Mouse (Mus musculus): ENCODE results near the gene Rpl19.
A peak's percentile ranks its signal among the peaks of the same experiment; 100 is the strongest.

Rpl19 gene

DNA sequence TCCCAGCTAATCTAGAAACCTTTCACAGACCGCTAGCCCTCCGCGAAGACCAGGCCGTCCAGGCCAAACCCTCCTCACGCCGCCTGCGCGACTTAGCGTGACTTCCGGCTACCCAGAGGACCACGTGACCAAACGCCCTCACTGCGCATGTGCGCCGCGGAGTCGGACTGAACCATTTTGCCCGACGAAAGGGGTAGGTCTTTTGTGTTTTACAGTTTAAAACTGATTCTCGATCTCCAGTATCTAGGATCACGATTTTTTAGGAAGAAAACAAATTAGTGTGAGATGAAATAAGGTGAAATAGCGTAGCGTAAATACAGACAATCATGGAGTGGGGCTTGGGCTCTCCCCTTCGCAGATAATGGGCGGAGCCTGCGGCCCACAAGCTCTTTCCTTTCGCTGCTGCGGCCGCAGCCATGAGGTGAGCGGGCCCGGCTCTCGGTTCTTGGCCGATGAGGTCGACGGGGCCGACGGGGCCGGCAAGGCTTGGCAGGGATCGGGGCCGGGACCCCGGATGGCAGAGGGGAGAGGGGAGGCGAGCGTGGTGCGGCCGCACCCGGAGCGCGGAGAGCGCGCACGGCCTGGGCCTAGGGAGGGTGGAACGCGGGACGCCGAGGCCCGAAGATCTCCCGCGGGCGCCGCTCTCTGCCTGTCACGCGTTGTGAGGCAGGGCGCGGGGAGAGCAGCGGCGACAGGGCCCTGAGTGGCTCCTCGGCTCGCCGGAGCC is at the start of gene Rpl19:
Gene Rpl19, plus strand, starts transcription at position 141 of the 727 bp plus-strand sequence.
- Histone ChIP-seq H3K4me1 (replicated peaks; ENCODE audit: low read depth, low read length) (peaks cover 60% of the 10 kb centered on the region), H3K9me3 (ENCODE audit: low read length) (no peaks in the 10 kb centered on the region), H3K4me3 (replicated peaks; ENCODE audit: low read length) (peak within 1 kb of the TSS; percentile 100), H3K27me3 (ENCODE audit: insufficient read depth, low read length) (peaks cover 5% of the 10 kb centered on the region; the same call in 1 of the 2 replicates), H3K36me3 (ENCODE audit: insufficient read depth, low read length) (peaks cover 41% of the 10 kb centered on the region)
- TF ChIP-seq CTCF (conservative IDR thresholded peaks at IDR 0.05; ENCODE audit: low read length) (no peak), NANOG (IDR thresholded peaks at IDR 0.05; ENCODE audit: borderline replicate concordance, low read length) (no peak), POU5F1 (IDR thresholded peaks at IDR 0.05; ENCODE audit: borderline replicate concordance, low read length) (no peak)

DNA sequence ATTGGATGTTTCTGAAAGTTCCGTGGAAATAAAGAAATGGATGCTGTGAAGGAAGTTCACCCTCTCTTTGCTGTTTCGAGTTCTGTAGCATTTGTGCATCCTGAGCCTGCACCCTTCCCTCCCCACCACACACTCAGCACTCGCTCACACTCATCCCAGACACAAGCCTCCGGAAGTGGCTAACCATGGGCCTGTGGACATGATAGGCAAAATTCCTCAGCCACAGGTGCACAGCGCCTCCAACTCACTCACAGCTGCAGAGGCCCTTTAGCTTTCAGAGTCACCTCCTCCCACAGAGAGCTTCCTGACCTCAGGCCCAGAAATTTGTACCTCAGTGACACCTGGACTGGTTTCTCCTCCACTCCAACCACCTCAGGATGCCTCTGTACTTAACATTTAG is 48.7 kb upstream of the Rpl19 start:
- peaks cover 72% of the 10 kb centered on the region for H3K4me1 ChIP-seq (replicated peaks; ENCODE audit: low read depth, low read length)
- no peaks in the 10 kb centered on the region for H3K27me3 ChIP-seq (ENCODE audit: insufficient read depth, low read length)
- H3K4me3 ChIP-seq (replicated peaks; ENCODE audit: low read length) = peak overlapping the region; percentile 30
- TF ChIP-seq POU5F1 (IDR thresholded peaks at IDR 0.05; ENCODE audit: borderline replicate concordance, low read length) (no peak), NANOG (IDR thresholded peaks at IDR 0.05; ENCODE audit: borderline replicate concordance, low read length) (no peak), CTCF (conservative IDR thresholded peaks at IDR 0.05; ENCODE audit: low read length) (no peak)
- H3K36me3 ChIP-seq (ENCODE audit: insufficient read depth, low read length) = peaks cover 47% of the 10 kb centered on the region
- no peaks in the 10 kb centered on the region for H3K9me3 ChIP-seq (ENCODE audit: low read length)

DNA sequence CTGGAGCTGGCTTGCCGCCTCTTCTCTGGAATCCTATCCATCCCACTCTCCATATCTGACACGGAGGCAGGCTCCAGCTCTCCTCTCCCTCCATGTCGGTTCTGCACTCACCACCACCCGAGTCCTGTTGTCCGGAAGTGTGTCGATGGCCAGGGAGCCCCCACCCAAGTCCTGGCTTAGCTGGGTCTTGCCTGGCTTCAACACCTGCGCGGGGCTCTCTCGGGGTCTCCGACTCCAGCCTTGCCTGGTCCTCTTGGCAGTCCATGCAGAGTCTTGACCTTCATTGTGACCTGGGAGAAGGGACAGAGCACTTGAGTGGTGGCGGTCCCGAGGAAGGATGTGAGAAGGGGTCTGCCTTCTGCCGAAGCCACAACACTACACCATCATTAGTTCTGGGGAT is 48.1 kb upstream of the Rpl19 start:
- H3K4me1 ChIP-seq (replicated peaks; ENCODE audit: low read depth, low read length) = peaks cover 77% of the 10 kb centered on the region
- no peak for TF ChIP-seq CTCF (conservative IDR thresholded peaks at IDR 0.05; ENCODE audit: low read length)
- H3K9me3 ChIP-seq (ENCODE audit: low read length) = no peaks in the 10 kb centered on the region
- 0 out of 2 replicates have a peak overlapping the region, but pooled peaks have one; percentile 30 for H3K4me3 ChIP-seq (replicated peaks; ENCODE audit: low read length)
- no peaks in the 10 kb centered on the region for H3K27me3 ChIP-seq (ENCODE audit: insufficient read depth, low read length)
- peaks cover 42% of the 10 kb centered on the region for H3K36me3 ChIP-seq (ENCODE audit: insufficient read depth, low read length)

DNA sequence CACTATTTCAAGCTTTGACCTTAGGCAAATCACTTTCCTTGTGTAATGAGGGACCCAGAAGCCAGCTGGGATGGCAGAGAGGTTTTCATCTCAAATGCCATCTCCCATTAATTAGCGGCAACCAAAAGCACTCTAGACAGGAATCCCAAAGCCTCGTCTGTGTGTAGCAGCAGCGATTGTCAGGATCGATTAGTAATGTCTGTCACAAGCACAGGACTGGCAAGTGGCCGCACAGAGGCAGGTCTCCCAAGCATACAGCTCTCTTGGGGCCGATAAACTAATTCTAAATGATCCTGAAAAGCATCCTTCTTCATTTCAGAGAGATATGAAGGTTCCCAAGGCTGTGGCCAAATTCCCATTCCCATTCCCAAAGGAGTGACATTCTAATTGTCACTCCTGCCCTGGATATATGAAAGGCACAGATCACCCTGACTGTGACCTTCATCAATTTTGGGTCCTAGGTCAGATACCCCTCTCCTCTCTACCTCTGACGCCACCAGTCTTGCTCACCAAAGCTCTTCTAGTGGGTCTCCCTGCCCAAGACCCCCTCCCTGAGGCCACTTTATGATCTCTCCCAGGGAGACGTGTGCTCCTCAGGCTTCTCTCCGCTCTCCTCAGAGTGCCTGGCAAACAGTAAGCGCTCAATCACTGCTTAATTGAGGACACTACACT is 46.5 kb upstream of the Rpl19 start:
- Histone ChIP-seq H3K4me3 (replicated peaks; ENCODE audit: low read length) (peak overlapping the region; percentile 53), H3K27me3 (ENCODE audit: insufficient read depth, low read length) (no peaks in the 10 kb centered on the region), H3K9me3 (ENCODE audit: low read length) (no peaks in the 10 kb centered on the region), H3K4me1 (replicated peaks; ENCODE audit: low read depth, low read length) (peaks cover 92% of the 10 kb centered on the region), H3K36me3 (ENCODE audit: insufficient read depth, low read length) (peaks cover 26% of the 10 kb centered on the region)
- TF ChIP-seq CTCF (conservative IDR thresholded peaks at IDR 0.05; ENCODE audit: low read length) (no peak), POU5F1 (IDR thresholded peaks at IDR 0.05; ENCODE audit: borderline replicate concordance, low read length) (no peak), NANOG (IDR thresholded peaks at IDR 0.05; ENCODE audit: borderline replicate concordance, low read length) (no peak)

DNA sequence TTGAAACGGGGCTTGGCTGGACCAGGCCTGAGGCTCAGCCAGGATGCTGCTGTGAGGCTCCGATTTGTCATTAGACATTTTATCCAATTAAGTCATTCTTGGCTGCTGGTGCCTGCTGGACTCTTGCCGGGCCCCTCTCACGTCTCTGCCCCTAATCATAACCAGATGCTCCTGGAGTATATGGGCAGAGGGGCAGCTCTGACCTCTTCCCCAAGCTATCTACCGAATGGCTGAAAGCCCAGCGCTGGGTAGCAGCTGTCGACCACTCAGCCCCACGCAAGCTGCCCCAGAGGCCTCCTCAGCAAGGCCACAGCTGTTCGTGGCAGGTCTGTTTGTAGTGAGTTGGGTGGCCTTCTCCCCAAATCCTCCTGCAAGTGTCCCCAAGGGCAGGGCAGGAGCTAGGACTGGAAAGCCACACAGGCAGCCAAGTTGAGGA is 46.0 kb upstream of the Rpl19 start:
- TF ChIP-seq NANOG (IDR thresholded peaks at IDR 0.05; ENCODE audit: borderline replicate concordance, low read length) = no peak
- TF ChIP-seq POU5F1 (IDR thresholded peaks at IDR 0.05; ENCODE audit: borderline replicate concordance, low read length) = no peak
- no peak for TF ChIP-seq CTCF (conservative IDR thresholded peaks at IDR 0.05; ENCODE audit: low read length)
- Histone ChIP-seq H3K4me3 (replicated peaks; ENCODE audit: low read length) (peak overlapping the region; percentile 53), H3K9me3 (ENCODE audit: low read length) (no peaks in the 10 kb centered on the region), H3K36me3 (ENCODE audit: insufficient read depth, low read length) (peaks cover 21% of the 10 kb centered on the region), H3K27me3 (ENCODE audit: insufficient read depth, low read length) (no peaks in the 10 kb centered on the region; the same call in 1 of the 2 replicates), H3K4me1 (replicated peaks; ENCODE audit: low read depth, low read length) (peaks cover 96% of the 10 kb centered on the region)

DNA sequence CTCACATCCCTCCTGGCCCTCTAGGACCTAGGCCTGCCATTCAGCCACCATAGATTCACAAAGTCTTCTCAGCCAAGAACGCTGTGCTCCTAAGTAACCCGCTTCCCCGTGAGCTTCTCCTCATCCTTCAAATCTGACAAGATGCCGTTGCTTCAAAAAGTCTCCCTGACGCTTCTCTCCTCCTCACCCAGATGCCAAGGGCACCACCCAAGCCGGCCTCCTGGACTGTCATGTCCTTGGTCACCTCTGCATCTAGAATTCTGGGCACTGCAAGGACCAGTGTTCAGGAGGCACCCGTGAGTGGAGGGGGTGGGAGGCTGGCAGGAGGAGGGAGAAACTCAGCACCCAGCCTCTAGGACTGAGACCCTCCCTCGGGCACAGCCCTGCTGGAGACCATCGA is 43.8 kb upstream of the Rpl19 start:
- no peaks in the 10 kb centered on the region for H3K9me3 ChIP-seq (ENCODE audit: low read length)
- peaks cover 86% of the 10 kb centered on the region for H3K4me1 ChIP-seq (replicated peaks; ENCODE audit: low read depth, low read length)
- peak overlapping the region; percentile 37; the same call in 1 of the 2 replicates for H3K4me3 ChIP-seq (replicated peaks; ENCODE audit: low read length)
- peaks cover 9% of the 10 kb centered on the region for H3K36me3 ChIP-seq (ENCODE audit: insufficient read depth, low read length)
- no peaks in the 10 kb centered on the region; the same call in 1 of the 2 replicates for H3K27me3 ChIP-seq (ENCODE audit: insufficient read depth, low read length)
- TF ChIP-seq NANOG (IDR thresholded peaks at IDR 0.05; ENCODE audit: borderline replicate concordance, low read length) (no peak), POU5F1 (IDR thresholded peaks at IDR 0.05; ENCODE audit: borderline replicate concordance, low read length) (no peak), CTCF (conservative IDR thresholded peaks at IDR 0.05; ENCODE audit: low read length) (no peak)

DNA sequence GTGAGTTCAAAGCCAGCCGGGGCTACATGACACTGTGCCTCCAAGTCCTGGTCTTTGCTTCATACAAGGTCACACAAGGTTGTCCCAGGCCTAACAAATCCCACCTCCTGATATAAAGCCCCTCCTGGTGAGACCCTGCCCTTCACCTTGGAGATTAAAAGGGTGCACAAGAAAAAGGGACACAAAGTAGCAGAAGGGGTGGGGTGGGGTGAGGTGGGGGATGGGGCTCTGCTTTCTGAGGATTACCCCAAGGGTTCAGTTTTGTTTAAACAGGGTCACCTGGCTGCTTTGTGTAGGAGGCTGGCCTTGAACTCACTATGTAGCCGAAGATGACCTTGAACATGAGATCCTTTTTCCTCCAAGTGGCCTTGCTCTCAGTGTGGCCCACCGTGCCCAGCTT is 43.0 kb upstream of the Rpl19 start:
- H3K9me3 ChIP-seq (ENCODE audit: low read length) = no peaks in the 10 kb centered on the region
- peaks cover 2% of the 10 kb centered on the region; the same call in 1 of the 2 replicates for H3K36me3 ChIP-seq (ENCODE audit: insufficient read depth, low read length)
- peak overlapping the region; percentile 37; the same call in 1 of the 2 replicates for H3K4me3 ChIP-seq (replicated peaks; ENCODE audit: low read length)
- TF ChIP-seq CTCF (conservative IDR thresholded peaks at IDR 0.05; ENCODE audit: low read length) = no peak
- no peak for TF ChIP-seq NANOG (IDR thresholded peaks at IDR 0.05; ENCODE audit: borderline replicate concordance, low read length)
- TF ChIP-seq POU5F1 (IDR thresholded peaks at IDR 0.05; ENCODE audit: borderline replicate concordance, low read length) = no peak
- peaks cover 78% of the 10 kb centered on the region for H3K4me1 ChIP-seq (replicated peaks; ENCODE audit: low read depth, low read length)
- H3K27me3 ChIP-seq (ENCODE audit: insufficient read depth, low read length) = no peaks in the 10 kb centered on the region; the same call in 1 of the 2 replicates

DNA sequence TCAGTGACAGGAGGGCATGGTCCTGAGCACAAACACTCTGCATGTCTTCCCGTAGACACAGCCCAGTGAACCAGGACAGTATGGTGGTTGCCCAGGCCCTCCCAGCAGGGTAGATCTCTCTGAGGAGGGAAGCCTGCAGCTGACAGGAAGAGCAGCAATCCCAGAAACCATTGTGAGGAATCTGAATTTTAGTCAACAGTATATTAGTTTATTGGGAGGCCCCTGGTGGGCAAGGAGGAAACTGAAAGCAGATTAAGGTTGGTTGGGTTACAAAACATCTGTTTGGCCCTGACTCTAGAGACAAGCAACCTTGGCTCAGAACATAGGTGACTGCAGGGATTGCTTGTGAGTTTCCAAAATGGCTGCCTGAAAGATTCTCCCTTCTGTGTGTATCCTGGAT is 42.5 kb upstream of the Rpl19 start:
- H3K27me3 ChIP-seq (ENCODE audit: insufficient read depth, low read length) = no peaks in the 10 kb centered on the region; the same call in 1 of the 2 replicates

More for the DNA sequence above, 42.5 kb upstream of the Rpl19 start:
- H3K4me1 ChIP-seq (replicated peaks; ENCODE audit: low read depth, low read length) = peaks cover 74% of the 10 kb centered on the region
- peak overlapping the region; percentile 99 for H3K4me3 ChIP-seq (replicated peaks; ENCODE audit: low read length)
- peak; percentile 11; the same call in 1 of the 2 replicates for TF ChIP-seq CTCF (conservative IDR thresholded peaks at IDR 0.05; ENCODE audit: low read length)
- no peak for TF ChIP-seq NANOG (IDR thresholded peaks at IDR 0.05; ENCODE audit: borderline replicate concordance, low read length)
- TF ChIP-seq POU5F1 (IDR thresholded peaks at IDR 0.05; ENCODE audit: borderline replicate concordance, low read length) = no peak
- H3K9me3 ChIP-seq (ENCODE audit: low read length) = no peaks in the 10 kb centered on the region
- no peaks in the 10 kb centered on the region for H3K36me3 ChIP-seq (ENCODE audit: insufficient read depth, low read length)

Measured in E14TG2a.4 (cell line).